Mouse (Mus musculus) neutrophil, adult 5-6 weeks (primary cell): ENCODE data around the gene Extl1. TPM values are rescaled to one million over a fixed set of nuclear protein-coding genes. Genes with fewer than 3 reads are reported as not detected.

ENCODE experiments used
- ATAC-seq: fragments of 151-379, 151-347 bp; 2 replicates; pipeline ENCODE4 v1.8.0; 2017; ENCODE audit warnings: mild to moderate bottlenecking, moderate TSS enrichment; ENCODE audit not compliant: insufficient number of reproducible peaks, poor library complexity, low FRiP score, severe bottlenecking; ENCODE audit errors: extremely low read depth
- total RNA-seq: library from RNA; stranded (forward); fragments of 200-1000 nt; gene quantifications from 2 replicates; pipeline ENCODE4 v1.2.3, GENCODE M21; 2017

Gene Extl1
- total RNA-seq, 1 experiment from 2014 or later: 1.3 TPM

DNA sequence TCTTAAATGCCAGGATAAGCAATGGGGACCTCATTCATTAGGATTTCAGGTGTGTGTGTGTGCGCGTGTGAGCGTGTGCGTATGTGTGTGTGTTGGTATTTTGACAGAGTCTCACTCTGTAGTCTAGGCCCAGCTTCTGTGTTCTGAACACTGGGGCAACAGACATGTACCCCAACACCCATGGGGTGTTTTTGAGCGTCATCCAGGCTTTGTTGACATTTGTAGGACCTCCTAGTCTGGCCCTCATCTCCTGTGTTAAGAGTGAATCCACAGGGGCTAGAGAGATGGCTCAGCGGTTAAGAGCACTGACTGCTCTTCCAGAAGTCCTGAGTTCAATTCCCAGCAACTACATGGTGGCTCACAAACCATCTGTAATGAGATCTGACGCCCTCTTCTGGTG is 11.5 kb upstream of the Extl1 start:
- ATAC-seq: no peak

DNA sequence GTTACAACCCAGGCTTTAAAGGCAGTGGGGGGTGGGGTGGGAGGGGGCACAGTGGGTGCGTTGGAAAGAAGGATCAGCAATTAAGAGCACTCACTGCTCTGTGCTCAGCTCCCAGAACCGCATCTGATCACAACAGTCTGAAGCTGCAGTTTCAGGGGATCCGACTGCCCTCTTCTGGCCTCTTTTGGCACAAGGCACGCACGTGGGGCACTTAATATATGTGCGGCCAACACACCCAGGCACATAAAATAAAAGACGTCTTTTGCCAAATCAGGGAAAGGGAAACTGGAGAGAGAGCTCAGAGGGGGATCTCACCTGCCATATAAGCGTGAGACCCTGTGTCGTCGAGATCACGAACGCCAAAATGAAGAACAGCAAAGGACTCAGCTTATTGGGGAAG is 9.4 kb upstream of the Extl1 start:
- no peak for ATAC-seq

DNA sequence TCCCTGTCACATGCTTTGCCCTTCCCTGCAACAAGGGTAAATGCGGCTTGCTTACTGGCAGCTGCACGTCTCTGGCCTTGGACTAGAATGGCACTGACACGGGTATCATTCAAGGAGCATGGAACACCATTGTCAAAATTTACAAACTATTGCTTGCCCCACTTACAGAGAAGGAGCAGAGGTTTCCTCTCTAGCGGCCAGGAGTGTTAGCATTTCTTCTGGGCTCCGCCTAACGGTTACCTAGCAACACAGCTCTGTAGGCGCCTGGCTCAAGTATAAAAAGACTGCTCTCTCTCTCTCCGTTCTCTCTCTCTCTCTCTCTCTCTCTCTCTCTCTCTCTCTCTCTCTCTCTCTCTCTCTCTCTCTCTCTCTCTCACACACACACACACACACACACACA is 8.9 kb upstream of the Extl1 start:
- ATAC-seq: no peak

DNA sequence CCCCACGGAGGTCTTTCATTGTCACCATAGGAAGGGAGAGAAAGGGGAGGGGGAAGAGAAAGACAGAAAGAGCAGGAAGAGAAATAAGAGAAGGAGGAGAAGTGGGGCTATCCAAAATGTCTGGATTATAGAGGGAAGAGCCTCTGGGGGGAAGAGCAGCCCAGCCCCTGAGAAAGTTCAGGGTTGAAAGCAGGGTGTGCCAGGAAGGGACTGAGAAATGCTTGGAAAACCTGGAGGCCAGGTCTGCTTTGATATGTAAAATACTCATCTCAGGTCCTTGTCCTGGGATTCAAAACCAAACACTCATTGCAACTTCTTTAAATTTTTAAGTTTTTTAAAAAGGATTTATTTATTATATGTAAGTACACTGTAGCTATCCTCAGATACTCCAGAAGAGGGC is 8.0 kb upstream of the Extl1 start:
- ATAC-seq: no peak

DNA sequence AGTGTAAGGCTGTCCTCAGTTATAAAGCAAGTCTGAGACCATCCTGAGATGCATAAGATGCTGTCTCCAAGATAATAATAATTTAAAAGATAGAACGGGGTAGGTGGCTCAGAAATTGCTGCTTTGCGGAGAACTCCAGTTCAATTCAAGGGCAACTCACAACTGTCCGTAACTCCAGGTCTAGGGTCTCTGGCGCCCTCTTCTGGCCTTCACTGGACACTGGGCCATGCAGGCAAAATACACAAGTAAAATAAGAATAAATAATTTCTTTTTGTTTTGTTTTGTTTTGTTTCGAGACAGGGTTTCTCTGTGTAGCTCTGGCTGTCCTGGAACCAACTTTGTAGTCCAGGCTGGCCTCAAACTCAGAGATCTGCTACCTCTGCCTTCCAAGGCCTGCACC is 4.7 kb upstream of the Extl1 start:
- ATAC-seq: peak; percentile 84; the same call in 1 of the 2 replicates

DNA sequence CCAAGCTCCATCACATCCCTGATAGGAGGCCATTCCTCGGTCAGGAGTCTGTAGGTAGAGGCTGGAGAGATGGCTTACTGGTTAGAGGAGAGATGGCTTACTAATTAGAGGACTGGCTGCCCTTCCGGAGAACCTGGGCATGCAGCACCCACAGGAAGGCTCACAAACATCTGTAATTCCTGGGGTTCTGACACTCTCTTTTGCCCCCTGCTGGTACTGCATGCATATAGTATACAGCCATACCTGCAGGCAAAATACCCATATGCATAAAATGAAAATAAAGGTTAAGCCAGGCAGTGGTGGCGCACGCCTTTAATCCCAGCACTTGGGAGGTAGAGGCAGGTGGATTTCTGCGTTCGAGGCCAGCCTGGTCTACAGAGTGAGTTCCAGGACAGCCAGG is 3.6 kb upstream of the Extl1 start:
- no peak for ATAC-seq

DNA sequence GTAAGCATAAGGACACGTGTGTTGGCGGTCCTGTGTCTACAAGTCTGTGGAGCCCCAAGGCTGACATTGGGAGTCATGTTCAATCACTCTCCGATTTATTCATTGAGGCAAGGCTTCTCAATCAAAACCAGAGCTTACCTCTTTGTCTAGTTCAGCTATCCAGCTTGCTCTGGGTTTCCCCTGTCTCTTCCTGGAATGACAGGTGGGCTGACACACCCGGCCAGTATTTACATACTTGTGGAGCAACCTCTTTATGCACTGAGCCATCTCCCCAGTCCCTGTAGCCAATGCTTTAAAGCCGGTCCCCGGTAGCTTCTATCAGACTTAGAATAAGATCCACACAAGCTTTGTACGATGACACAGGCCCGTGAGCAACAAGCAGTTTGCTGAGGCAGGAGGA is 4.1 kb downstream of the Extl1 start:
- ATAC-seq: no peak

DNA sequence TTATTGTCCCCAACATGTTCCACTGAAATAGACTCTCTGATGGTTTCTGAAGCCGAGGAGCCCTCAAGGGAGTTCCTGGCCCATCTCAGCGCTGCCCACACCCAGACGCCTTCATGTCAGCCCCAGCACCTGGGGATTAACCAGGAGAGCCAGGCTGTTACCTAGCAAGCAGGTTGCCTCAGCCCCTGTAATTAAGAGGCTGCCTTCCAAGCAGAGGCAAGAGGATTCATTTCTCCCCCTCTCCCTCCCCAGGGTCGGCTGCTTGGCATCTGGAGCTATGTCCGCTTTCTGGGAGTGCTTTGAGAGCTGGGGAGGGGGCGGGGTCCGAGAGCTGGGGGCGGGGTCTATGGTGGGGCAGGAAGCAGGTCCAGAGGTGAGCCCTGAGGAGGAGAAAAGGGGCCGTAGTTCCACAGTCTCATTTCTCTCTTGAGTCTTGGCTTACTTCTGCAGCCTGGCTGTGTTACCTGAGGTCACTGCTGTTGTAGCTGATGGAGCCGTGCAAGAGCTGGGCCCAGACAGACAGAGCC is 5.5 kb downstream of the Extl1 start:
- ATAC-seq: no peak

DNA sequence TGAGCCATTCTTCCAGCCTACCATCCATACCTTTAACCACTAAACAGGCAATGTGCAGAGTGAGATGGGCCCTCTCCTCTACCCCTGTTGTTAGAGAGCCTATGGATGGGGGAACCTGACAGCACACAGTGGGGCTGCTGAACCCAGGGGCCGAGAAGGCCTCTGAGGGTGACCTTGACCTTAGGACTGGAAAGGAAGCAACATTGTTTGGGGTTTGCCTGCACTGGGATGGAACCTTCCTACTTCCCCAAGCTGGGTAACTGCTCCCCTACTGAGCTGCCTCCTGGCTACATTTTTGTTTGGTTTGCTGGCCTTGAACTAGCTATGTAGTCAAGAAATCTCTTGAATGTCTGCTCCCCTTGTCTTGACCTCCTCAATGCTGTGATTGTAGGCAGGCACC is 9.3 kb downstream of the Extl1 start:
- ATAC-seq: no peak

DNA sequence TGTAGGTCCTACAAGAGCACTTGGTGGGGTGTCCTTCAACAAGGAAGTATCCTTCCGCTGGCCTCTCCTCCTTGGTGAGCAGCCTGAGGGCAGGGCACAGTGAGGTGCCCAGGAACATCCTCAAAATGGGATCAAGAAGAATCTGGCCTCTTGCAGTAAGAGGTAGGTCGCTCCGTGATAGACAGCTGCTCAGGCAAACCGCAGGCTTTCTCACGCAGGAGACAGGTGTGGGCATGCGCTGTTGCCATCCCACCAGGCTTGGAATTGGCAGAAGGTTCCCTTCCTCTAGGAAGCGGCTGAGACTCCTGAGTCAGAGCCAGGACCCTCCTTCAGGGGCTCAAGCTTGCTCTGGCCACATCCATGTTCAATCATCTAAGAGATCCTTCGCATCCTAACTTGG is 10.4 kb downstream of the Extl1 start:
- no peak for ATAC-seq

DNA sequence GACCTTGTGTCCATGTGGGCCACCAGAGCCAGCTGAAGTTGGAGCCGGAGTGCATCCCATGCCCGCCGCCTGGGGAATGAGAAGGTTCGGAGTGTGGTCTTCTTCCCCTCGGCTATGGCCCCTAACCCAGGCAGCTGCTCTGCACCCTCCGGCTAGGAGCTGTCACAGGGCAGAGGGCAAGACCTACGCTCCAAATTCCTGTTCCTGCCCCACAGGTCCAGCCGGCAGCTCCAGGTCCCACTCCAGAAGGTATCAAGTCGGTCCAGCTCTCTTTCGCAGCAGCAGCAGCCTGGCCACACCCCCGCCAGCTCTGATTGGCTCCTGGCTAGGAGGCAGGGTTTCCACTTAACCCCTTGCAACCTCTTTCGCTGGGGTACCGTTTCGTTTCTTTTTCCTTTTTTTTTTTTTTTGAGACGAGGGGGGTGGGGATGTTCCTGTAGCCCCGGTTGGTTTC is 11.3 kb downstream of the Extl1 start:
- peak; percentile 66; the same call in 1 of the 2 replicates for ATAC-seq

DNA sequence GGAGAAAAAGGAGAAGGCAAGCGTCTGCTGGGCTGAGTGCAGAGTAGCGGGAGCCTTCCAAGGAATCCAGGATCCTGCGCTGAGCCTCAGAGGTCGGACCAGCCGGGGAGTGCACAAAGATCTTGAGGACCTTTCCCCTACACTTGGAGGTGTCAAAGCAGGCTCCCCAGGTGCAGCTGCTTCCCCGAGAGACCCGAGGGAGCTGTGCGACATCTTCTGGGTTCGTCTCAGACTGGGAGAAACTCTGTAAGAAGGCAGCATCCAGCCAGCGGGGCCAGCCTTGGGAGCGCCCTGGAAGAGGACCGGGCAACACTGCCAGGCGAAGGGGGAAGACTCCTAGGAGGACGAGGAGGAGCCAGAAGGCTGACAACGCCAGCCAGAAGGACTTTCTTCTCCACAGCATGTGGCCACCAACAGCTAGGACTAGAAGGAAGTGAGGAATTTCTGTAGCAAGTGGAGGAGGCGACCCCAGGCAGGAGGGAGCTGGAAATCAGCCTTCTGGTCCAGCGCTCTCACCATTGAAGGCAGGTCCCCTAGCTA is 12.3 kb downstream of the Extl1 start:
- no peak for ATAC-seq

DNA sequence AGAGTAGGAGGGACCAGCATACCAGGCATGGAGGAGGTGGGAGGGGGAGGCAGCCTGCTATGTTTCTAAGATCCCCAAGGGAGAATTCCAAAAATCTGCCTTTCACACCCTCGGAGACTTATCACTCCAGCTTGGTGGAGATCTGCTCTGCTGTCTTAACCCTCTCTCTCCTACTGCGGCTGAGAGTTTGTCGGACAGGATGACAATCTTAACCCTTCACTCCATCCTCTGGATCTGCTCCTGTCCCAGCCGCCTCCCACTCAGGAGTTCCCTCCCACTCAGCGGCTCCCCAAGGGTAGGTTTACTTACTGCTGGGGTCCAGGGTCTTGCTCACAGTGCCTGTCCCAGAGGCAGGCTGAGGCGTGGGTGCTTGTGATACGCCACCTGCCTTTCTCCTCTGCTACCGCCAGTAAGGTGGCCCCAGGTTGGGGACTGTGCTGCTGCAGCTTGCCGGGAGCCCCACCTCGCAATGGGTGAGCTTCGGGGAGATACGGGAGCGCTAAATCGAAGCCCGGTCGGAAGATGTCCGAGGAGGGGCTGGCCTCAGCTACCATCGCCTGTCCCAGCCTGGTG is 12.9 kb downstream of the Extl1 start:
- ATAC-seq: no peak

DNA sequence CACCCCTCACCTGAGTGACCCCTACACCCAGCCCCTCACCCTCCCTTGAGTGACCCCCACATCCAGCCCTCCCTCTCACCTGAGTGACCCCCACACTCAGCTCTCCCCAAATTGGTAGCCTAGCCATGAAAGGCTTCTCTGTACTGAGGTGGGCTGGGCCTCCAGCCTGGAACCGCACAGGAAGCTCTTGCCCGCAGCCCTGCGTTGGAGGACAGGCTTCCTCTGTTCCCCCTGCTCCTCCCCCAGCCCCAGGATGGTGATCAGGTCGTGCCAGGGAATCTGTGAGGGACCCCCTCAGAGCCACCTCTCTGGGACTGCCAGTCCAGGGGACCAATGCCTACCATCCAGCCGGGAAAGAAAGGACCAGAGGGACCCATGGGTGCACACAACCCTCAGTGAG is 18.4 kb downstream of the Extl1 start:
- ATAC-seq: no peak

DNA sequence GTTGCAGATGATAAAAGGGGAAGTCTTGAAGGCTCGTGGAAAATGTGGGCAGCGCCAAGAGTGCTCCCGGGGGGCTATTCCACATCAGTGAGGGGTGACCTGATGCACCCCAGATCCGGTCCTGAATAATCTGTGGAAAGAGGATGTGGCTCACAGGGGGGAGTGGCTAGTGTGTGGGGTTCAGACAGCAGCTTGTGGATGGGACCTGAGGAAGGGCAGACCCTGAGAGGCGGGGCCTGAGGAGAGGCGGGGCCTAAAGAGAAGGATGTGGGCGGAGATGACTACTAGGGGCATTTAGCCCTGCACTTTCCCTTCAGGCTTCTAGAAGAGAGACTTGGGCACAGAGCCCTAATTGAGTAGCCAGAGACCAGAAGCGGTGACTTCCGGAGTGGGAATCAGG is 21.1 kb downstream of the Extl1 start:
- ATAC-seq: peak; percentile 72

DNA sequence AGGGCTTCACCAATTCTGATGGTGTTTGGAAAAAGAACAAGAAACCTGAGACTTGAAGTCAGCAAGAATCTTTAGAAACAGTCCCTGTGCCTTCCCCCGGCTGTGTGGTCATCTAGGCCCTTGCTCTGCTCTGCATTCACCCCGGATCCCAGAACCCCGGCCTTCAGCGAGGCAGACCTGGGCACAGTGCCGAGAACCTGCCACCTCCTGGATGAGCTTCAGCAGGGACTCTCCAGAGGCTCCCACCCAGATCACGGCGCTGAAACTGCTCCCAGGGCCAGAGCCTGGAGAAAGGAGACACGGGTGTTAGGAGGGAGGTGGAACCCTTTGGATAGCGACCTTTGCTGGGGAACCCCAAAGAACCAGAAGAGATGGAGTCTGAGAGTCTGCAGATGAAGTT is 21.5 kb downstream of the Extl1 start:
- no peak for ATAC-seq

DNA sequence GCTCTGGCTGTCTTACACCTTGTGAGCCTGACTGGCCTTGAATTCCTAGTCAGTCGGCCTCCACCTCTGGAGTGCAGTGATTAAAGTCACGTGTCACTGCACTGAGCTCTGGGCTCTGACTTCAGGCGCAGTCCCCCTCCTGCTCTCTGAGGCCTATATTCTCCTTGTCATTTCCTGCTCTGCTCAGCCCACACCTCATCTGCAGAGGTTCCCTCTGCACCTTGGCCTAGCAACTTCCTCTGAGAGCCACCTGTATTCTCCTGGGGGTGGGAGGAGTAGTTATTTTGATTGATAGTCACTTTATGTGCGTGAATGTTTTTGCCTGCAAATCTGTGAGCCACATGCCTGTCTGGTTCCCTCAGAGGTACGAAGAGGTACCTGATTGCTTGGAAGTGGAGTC is 22.4 kb downstream of the Extl1 start:
- peak; percentile 64 for ATAC-seq

DNA sequence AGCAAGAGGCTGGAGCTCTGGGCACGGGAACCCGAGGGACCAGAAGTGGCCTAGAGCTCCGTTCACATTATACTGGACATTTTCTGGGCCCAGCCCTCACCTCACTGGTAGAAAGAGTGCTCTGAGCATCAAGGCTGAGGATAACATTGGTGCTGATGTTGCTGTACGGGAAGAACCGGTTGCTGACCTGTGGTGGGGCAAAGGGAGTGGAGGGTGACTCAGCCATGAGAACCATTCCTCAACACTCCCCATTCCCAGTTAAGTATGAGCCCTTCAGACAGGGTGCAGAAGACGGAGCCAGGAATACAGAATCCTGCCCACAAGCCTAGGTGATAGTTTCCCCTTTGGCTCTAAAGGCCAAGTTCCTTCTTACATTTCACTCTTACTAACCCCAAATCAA is 24.0 kb downstream of the Extl1 start:
- ATAC-seq: no peak

DNA sequence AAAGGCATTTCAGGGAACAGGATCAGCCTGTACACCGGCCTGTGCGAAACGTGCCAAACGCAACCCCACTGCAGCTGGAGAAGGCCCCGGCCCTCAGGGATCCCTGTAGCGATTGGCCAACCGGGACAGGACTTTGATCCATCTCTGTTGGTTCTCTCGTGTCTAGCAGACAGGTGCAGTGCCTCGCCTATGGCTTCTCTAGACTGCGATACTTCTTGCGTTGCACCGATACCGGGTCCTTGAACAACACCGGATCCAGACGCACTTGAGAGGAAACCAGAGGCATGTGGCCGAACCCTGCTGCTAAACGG is 26.2 kb downstream of the Extl1 start:
- ATAC-seq: no peak

DNA sequence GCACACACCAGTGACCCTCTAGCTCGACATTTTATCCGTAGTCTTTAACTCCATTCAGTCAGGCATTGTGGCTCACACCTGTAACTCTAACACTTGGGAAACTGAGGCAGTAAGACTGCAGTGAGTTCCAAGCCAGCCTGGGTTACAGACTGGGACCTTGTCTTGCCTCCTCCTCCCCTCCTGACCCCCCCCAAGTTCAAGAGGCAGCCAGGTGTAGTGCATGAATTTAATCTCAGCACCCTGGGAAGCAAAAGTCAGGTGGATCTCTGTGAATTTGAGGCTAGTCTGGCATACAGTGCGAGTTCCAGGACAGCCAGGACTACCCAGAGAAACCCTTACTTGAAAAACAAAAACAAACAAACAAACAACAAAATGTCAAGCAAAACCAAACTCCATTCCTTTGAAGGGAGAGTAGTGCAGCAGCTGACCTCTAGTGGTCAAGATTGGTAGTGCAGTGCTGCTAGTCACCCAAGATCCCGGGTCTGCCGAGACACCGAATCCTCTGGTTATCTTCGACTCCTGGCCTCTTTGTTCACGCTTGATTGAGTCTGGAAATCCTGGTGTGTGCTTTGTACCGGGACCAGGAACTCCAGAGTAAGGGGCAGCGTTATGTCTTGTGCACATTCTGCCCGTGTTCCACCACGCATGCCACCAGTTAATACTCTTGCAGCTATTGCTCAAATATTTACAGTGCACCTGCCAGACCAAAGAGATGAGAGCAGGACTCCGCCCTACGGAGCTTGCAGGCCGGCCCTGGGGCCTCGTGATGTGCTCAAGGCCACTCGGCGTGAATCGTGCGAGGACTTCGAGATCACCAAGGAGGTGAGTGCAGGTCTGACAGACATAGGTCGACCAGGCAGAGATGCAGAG is 26.8 kb downstream of the Extl1 start:
- ATAC-seq: 0 out of 2 replicates have a peak, but pooled peaks have one; percentile 37
